Mouse (Mus musculus): ENCODE results near the gene Slc2a8. TPM values are rescaled to one million over a fixed set of nuclear protein-coding genes. Genes with fewer than 3 reads are reported as not detected.

Slc2a8 gene
- polyA plus RNA-seq, 1 experiment from 2014 or later: 22.3 TPM

- Histone ChIP-seq H3K27ac (no peak overlapping the region), H3K4me1 (no peaks in the 10 kb centered on the region; the same call in 1 of the 2 replicates), H3K27me3 (ENCODE audit: low read depth, poor library complexity, severe bottlenecking) (no peaks in the 10 kb centered on the region), H3K9me3 (replicated peaks) (no peaks in the 10 kb centered on the region), H3K36me3 (peaks cover 50% of the 10 kb centered on the region), H3K4me3 (no peak overlapping the region)
- WGBS: 92% methylated on average over 2 of the region's 2 CpGs
- no peak for DNase-seq (ENCODE audit: low spot score)
Measured at GRCm38 (mm10) chr2:32954581-32954980, 27.3 kb downstream of the Slc2a8 start.

DNA sequence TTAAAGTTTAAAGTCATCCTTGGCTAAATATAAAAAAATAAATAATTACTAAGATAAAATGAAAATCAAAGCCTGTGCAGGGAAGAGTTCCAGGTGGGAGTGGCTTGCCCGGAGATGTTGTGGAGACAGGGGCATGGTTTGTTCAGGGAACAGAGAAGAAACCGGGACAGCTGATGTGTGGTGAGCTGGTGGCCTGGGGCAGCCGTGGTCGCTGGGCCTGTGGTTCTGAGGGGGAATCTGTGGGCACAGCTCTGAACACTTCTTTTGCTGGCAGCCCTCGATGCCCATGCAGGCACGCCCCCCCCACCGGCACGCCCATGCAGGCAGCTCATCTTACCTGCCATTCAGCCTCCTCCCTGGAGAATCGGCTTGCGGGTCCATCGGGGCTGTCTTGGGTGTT, 34.4 kb downstream of the Slc2a8 start:
- H3K9me3 ChIP-seq (replicated peaks): no peaks in the 10 kb centered on the region
- WGBS: 91% methylated on average over 11 of the region's 11 CpGs
- H3K4me1 ChIP-seq: 0 out of 2 replicates have a peak, but pooled peaks cover 3% of the 10 kb centered on the region
- no peaks in the 10 kb centered on the region for H3K27me3 ChIP-seq (ENCODE audit: low read depth, poor library complexity, severe bottlenecking)
- peaks cover 43% of the 10 kb centered on the region for H3K36me3 ChIP-seq
- H3K4me3 ChIP-seq: no peak overlapping the region
- H3K27ac ChIP-seq: no peak overlapping the region
- no peak for DNase-seq (ENCODE audit: low spot score)

DNA sequence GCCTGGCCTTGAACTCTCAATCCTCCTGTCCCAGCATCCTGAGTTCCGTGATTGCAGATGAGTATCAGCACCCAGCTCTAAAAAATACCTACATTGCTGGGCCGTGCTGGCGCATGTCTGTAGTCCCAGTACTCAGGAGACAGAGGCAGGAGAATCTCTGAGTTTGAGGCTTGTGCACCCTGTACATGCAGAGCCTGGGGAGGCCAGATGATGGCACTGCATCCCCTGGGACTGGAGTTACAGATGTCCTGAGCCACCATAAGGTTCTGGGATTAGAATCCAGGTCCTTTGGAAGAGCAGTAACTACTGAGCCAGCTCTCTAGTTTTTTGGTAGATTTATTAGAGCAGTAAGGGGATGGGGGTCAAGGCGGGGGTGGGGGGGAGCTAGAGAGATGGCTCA, 41.4 kb downstream of the Slc2a8 start:
- WGBS: 96% methylated on average over 4 of the region's 4 CpGs
- H3K36me3 ChIP-seq: peaks cover 42% of the 10 kb centered on the region
- no peak overlapping the region for H3K4me3 ChIP-seq
- no peak overlapping the region for H3K27ac ChIP-seq
- H3K9me3 ChIP-seq (replicated peaks): no peaks in the 10 kb centered on the region
- no peak for DNase-seq (ENCODE audit: low spot score)
- no peaks in the 10 kb centered on the region for H3K4me1 ChIP-seq
- no peaks in the 10 kb centered on the region for H3K27me3 ChIP-seq (ENCODE audit: low read depth, poor library complexity, severe bottlenecking)

DNA sequence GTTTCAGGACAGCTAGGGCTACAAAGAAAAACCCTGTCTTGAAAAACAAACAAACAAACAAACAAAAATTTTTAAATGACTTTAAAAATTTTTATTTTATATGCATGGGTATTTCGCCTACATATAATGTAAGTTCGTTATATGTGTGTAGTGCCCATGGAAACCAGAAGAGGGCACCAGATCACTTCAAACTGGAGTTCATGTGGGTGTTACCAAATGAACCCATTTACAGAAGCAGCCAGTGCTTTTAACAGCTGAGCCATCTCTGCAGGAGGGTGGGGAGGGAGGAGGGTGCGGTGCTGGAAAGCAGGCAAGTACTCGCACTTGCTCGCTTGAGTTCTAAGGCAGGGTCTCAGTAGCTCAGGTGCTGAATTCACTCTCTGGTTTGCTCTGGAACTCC, 42.5 kb downstream of the Slc2a8 start:
- WGBS: 58% methylated on average over 5 of the region's 5 CpGs
- Histone ChIP-seq H3K27me3 (ENCODE audit: low read depth, poor library complexity, severe bottlenecking) (no peaks in the 10 kb centered on the region), H3K27ac (no peak overlapping the region), H3K4me3 (no peak overlapping the region), H3K36me3 (peaks cover 35% of the 10 kb centered on the region), H3K9me3 (replicated peaks) (no peaks in the 10 kb centered on the region), H3K4me1 (no peaks in the 10 kb centered on the region)
- no peak for DNase-seq (ENCODE audit: low spot score)

GRCm38 (mm10) chr2:32938741-32939140, 43.1 kb downstream of the Slc2a8 start:
- DNase-seq (ENCODE audit: low spot score): no peak
- Histone ChIP-seq H3K27ac (no peak overlapping the region), H3K9me3 (replicated peaks) (no peaks in the 10 kb centered on the region), H3K36me3 (peaks cover 40% of the 10 kb centered on the region), H3K27me3 (ENCODE audit: low read depth, poor library complexity, severe bottlenecking) (no peaks in the 10 kb centered on the region), H3K4me3 (no peak overlapping the region), H3K4me1 (no peaks in the 10 kb centered on the region)
- 84% methylated on average over 5 of the region's 5 CpGs for WGBS

DNA sequence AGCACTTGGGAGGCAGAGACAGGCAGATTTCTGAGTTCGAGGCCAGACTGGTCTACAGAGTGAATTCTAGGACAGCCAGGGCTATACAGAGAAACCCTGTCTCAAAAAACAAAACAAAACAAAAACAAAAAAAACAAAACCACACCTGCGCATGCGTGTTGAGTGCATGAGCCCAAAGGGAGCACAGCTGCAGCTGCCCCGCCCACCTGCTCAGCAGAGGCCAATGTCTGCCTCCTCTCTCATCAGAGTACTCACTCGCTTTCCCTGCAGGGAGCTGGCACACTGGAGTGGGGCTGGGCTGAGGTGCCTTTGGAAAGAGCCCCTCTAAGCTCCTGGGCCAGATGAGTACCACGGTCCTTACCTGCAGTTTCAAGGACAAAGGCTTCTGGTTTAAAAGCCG, 50.2 kb downstream of the Slc2a8 start:
- H3K27ac ChIP-seq: no peak overlapping the region
- no peak for DNase-seq (ENCODE audit: low spot score)
- H3K4me1 ChIP-seq: peaks cover 8% of the 10 kb centered on the region
- no peak overlapping the region for H3K4me3 ChIP-seq
- 75% methylated on average over 7 of the region's 7 CpGs for WGBS
- no peaks in the 10 kb centered on the region for H3K9me3 ChIP-seq (replicated peaks)
- H3K27me3 ChIP-seq (ENCODE audit: low read depth, poor library complexity, severe bottlenecking): no peaks in the 10 kb centered on the region
- peaks cover 23% of the 10 kb centered on the region for H3K36me3 ChIP-seq

GRCm38 (mm10) chr2:32928947-32929829, 52.7 kb downstream of the Slc2a8 start:
- Histone ChIP-seq H3K9me3 (replicated peaks) (no peaks in the 10 kb centered on the region), H3K4me3 (no peak overlapping the region), H3K27me3 (ENCODE audit: low read depth, poor library complexity, severe bottlenecking) (no peaks in the 10 kb centered on the region), H3K4me1 (peaks cover 11% of the 10 kb centered on the region), H3K36me3 (peaks cover 27% of the 10 kb centered on the region), H3K27ac (no peak overlapping the region; the same call in 1 of the 2 replicates)
- DNase-seq (ENCODE audit: low spot score): no peak
- WGBS: 90% methylated on average over 19 of the region's 19 CpGs

DNA sequence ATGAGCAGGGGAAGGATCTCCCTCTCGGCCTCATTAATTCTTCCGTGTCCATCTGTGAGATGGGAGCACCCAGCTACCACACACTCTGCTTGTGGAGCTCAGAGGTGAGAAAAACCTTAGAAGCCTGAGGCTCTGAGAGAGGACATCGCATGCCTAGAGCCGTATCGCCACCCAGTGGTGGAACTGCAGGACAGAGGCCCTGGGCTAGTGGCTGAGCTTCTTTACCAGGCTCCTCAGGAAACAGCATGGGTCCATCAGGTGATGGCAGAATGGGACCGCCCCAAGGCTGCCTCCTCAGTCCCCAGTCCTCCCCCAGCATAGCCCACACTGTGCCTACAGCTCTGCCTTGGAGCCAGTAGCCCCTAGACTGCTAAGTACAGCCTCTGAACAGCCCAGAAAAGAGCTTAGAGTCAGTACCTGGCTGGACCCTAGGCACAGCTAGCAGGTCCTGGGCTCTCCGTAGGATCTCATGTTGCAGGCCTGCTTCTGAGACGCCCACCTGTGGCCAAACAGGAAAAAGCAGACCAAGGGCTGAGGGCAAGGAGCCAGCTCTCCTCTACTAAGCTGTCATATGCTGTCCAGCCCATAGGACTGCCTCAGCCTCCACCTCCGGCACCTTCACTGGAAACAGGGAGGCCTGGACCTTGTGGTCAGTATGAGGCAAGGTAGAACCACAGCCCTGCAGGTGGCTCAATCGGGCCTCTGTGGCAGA, 53.5 kb downstream of the Slc2a8 start:
- peaks cover 27% of the 10 kb centered on the region for H3K36me3 ChIP-seq
- DNase-seq (ENCODE audit: low spot score): peak; percentile 76
- 28% methylated on average over 10 of the region's 10 CpGs for WGBS

DNA sequence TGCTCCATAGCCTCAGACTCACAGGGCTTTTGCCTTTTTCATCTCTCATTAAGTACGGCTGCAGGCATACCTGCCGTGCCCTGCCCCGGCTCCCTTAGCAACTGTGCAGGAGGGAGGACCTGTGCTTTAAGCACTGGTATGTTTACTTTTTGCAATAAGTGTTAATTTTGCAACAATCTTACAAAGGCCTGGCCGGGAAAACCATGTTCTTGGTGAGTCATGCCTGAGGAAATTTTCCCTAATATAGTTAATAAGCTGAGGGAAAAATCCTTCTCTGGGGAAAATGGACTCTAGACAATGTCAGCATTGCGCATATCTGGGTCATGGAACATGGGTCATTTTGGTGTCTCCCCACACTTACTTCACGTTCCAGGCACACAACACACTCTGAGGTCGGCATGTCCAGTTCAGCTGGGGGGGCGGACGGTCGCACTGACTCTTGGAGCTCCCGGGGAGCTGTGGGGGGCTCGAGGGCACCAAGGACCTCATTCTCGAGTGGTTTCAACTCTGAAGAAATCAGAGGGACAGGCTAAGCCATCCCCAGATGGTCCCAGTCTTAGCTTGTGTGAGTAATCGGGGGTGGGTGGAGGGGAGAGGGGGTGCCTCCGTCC, 54.2 kb downstream of the Slc2a8 start:
- Histone ChIP-seq H3K4me3 (no peak overlapping the region), H3K27me3 (ENCODE audit: low read depth, poor library complexity, severe bottlenecking) (no peaks in the 10 kb centered on the region), H3K27ac (peak overlapping the region; percentile 61; the same call in 1 of the 2 replicates), H3K4me1 (peaks cover 14% of the 10 kb centered on the region), H3K9me3 (replicated peaks) (no peaks in the 10 kb centered on the region), H3K36me3 (peaks cover 28% of the 10 kb centered on the region)
- no peak for DNase-seq (ENCODE audit: low spot score)
- 81% methylated on average over 15 of the region's 15 CpGs for WGBS

More for the DNA sequence above, 53.5 kb downstream of the Slc2a8 start:
- H3K4me3 ChIP-seq: no peak overlapping the region
- H3K4me1 ChIP-seq: peaks cover 14% of the 10 kb centered on the region
- no peaks in the 10 kb centered on the region for H3K27me3 ChIP-seq (ENCODE audit: low read depth, poor library complexity, severe bottlenecking)
- H3K27ac ChIP-seq: peak overlapping the region; percentile 61; the same call in 1 of the 2 replicates
- no peaks in the 10 kb centered on the region for H3K9me3 ChIP-seq (replicated peaks)

GRCm38 (mm10) chr2:32926330-32927075, 55.4 kb downstream of the Slc2a8 start:
- H3K9me3 ChIP-seq (replicated peaks): no peaks in the 10 kb centered on the region
- H3K4me1 ChIP-seq: peaks cover 14% of the 10 kb centered on the region
- 95% methylated on average over 12 of the region's 12 CpGs for WGBS
- H3K36me3 ChIP-seq: peaks cover 40% of the 10 kb centered on the region
- no peak overlapping the region for H3K4me3 ChIP-seq
- no peak for DNase-seq (ENCODE audit: low spot score)
- H3K27ac ChIP-seq: no peak overlapping the region
- no peaks in the 10 kb centered on the region for H3K27me3 ChIP-seq (ENCODE audit: low read depth, poor library complexity, severe bottlenecking)

DNA sequence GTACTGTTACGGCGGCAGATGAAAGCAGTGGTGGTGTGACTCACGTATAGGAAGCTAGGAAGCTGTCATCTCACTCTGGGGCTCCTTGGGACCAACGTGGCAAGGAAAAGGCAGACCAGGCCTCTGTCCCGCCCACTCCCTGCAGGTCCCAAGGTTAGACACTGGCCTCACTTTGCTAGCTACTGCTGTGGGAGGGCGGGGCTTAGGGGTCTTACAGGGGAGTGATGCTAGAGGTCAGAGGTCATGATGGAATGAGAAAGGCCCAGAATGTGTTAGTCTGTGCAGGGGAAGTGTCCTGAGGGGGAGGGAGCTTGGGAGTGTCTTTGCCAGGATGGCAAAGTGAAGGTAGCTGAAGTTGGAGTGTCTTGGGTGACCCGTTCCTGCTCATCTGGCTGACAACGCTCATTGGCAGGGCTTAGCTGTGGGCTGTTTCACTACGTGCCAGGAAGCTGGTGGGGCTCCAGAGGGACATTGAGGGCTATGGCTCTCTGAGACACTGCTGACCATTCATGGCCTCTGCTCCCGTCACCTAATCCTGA, 57.5 kb downstream of the Slc2a8 start:
- peak overlapping the region; percentile 46; the same call in 1 of the 2 replicates for H3K27ac ChIP-seq
- H3K4me1 ChIP-seq: peaks cover 17% of the 10 kb centered on the region
- no peak overlapping the region for H3K4me3 ChIP-seq
- no peak for DNase-seq (ENCODE audit: low spot score)
- WGBS: 79% methylated on average over 10 of the region's 10 CpGs
- no peaks in the 10 kb centered on the region for H3K27me3 ChIP-seq (ENCODE audit: low read depth, poor library complexity, severe bottlenecking)
- H3K36me3 ChIP-seq: peaks cover 62% of the 10 kb centered on the region
- H3K9me3 ChIP-seq (replicated peaks): no peaks in the 10 kb centered on the region

All from limb, embryonic 10.5 days (tissue).